Mouse (Mus musculus): ENCODE measurements around the gene Gm10100. TPM values are rescaled to one million over a fixed set of nuclear protein-coding genes. Genes with fewer than 3 reads are reported as not detected.
"Not testable (repeated sequence)": the region's sequence is repeated elsewhere in the genome, so short reads cannot be mapped to it uniquely, and the experiment has no call there.

Gene Gm10100
- not detected in 2 replicates for total RNA-seq (2015; ENCODE audit: low replicate concordance)
- not detected in 2 replicates for total RNA-seq (2017; ENCODE audit: low replicate concordance)

DNA sequence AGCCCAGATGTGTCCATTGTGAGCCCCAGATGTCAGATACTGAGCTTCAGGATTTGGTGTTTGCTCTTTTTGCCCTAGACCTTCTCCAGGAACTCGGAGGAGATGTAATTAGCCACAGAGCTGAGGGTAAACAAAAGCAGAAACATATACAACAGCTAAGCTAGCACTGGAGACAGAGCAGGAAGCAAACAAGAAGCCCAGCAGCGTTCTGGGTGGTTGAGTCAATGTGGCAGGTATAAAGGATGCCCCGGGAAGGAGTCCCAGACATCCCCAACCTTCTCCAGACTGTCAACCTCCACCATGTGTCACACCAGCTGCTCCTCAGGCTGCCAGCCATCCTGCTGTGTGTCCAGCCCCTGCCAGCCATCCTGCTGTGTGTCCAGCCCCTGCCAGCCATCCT is at the start of gene Gm10100:
TSS of gene Gm10100 (plus strand) at position 301 of the 400 bp plus-strand sequence.
- ATAC-seq (replicated peaks; ENCODE audit: low FRiP score, poor library complexity, severe bottlenecking) = no peak

DNA sequence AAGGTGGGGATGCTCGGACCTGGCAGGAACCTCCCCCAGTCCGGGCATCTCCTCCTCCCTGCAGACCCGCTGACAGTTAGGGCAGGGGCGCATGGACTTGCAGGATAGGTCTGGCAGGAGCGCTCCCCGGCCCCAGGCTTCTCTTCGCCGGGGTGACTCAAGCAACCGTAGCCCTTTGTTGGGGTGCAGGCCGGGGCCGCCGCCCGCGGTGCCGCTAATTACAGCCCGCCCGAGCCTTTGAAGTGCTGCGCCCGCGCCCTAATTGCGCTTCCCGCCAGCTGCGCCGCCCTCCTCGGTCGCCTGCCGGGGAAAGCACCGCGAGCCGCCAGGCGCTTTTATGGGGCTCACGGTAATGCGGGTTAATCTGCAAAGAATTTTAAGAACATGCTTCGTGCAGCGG is 48.7 kb upstream of the Gm10100 start:
- no peak for ATAC-seq (replicated peaks; ENCODE audit: low FRiP score, poor library complexity, severe bottlenecking)

GRCm38 (mm10) chr10:77682994-77683393 is 43.3 kb upstream of the Gm10100 start:
- no peak for ATAC-seq (replicated peaks; ENCODE audit: low FRiP score, poor library complexity, severe bottlenecking)

GRCm38 (mm10) chr10:77684181-77684580 is 42.1 kb upstream of the Gm10100 start:
- no peak for ATAC-seq (replicated peaks; ENCODE audit: low FRiP score, poor library complexity, severe bottlenecking)

DNA sequence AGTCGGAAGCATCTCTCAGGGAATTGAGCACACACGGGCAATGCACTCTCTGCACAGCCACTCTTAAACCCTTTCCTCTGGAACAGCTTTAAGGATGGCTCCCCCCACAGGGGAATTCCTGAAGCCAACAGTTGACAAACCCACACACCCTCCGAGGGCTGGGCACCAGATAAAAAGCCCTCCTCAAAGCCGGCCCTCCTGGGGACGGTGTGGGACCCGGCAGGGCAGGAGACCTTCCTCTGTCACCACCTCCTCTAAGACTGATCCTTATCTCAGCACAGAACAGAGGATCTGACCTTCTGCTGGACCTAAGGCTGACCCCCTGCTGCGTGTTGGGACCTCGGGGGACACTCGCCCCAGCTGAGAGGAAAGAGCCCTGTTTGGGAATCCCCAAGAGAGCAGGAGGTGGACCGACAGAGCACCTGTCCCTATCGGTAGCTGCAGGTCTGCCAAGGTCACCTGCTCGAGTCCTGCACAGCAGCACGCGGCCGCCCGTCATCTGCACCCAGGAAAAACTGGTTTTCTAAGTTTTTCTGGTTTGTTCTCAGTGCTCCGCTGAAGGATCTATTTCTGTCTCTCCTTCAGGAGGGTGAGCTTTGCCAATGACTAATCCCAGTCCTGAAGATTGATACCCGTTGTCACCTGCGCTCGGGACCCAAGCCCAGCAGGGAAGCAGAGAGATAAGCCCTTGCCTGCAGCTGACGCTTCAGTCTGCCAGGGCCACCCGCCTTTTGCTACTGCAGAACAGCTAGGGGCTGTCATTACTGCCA is 40.2 kb upstream of the Gm10100 start, which contains the start of gene Tspear:
TSS of gene Tspear (plus strand) at position 675 of the 770 bp plus-strand sequence.
- ATAC-seq (replicated peaks; ENCODE audit: low FRiP score, poor library complexity, severe bottlenecking) = no peak

GRCm38 (mm10) chr10:77687021-77687420 is 39.3 kb upstream of the Gm10100 start:
- ATAC-seq (replicated peaks; ENCODE audit: low FRiP score, poor library complexity, severe bottlenecking) = no peak

DNA sequence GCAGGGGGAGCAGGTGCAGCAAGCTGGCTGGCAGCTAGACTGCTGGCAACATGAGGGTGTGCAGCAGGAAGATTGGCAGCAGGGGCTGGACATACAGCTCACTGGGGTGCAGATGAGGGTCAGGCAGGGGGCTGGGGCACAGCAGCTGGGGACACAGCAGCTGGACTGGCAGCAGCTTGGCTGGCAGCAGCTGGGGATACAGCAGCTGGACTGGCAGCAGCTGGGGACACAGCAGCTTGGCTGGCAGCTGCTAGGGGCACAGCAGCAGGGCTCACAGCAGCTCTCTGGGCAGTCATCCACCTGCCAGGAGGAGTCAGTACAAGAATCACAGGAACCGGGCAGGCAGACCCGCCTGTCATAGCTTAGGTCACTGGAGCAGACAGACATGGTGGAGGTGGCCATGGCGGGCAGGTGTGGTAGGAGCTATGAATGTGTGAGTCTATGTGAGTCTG is 35.9 kb upstream of the Gm10100 start, which contains the start of gene Gm19402:
TSS of gene Gm19402 (minus strand) at position 402 of the 452 bp plus-strand sequence.
- not testable (repeated sequence) for ATAC-seq (replicated peaks; ENCODE audit: low FRiP score, poor library complexity, severe bottlenecking)

GRCm38 (mm10) chr10:77697133-77697532 is 29.2 kb upstream of the Gm10100 start, which contains the start of gene Gm9508:
Gm9508 (minus strand) TSS chr10:77697233.
- ATAC-seq (replicated peaks; ENCODE audit: low FRiP score, poor library complexity, severe bottlenecking) = no peak

GRCm38 (mm10) chr10:77706326-77706725 is 20.0 kb upstream of the Gm10100 start, which contains the start of gene Gm10272:
Gm10272 (plus strand) TSS chr10:77706626.
- no peak for ATAC-seq (replicated peaks; ENCODE audit: low FRiP score, poor library complexity, severe bottlenecking)

- no peak for ATAC-seq (replicated peaks; ENCODE audit: low FRiP score, poor library complexity, severe bottlenecking)
Observed at GRCm38 (mm10) chr10:77709831-77710230, 16.5 kb upstream of the Gm10100 start.

- not testable (repeated sequence) for ATAC-seq (replicated peaks; ENCODE audit: low FRiP score, poor library complexity, severe bottlenecking)
Observed at GRCm38 (mm10) chr10:77711157-77711556, 15.1 kb upstream of the Gm10100 start, which contains the start of gene Gm10024. Gm10024 (plus strand) TSS chr10:77711457.

- no peak for ATAC-seq (replicated peaks; ENCODE audit: low FRiP score, poor library complexity, severe bottlenecking)
Observed at GRCm38 (mm10) chr10:77713734-77714133, 12.6 kb upstream of the Gm10100 start.

- no peak for ATAC-seq (replicated peaks; ENCODE audit: low FRiP score, poor library complexity, severe bottlenecking)
Observed at GRCm38 (mm10) chr10:77715507-77715906, 10.8 kb upstream of the Gm10100 start, which contains the start of gene Gm10142. Gm10142 (plus strand) TSS chr10:77715807.

DNA sequence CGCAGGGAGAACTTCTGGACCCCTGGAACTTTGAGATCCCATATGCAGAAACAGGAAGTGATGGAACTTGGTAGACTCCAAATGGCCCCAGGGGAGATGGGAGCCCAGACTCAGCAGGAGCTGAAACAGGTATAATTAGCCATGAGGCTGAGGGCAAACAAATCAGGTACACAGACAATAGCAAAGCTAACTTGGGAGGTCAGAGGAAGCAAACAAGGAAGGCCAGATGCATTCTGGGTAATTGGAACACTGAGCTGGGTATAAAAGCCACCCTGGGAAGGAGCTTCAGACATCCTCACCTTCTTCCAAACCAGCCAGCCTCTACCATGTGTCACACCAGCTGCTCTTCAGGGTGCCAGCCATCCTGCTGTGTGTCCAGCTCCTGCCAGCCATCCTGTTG is 6.0 kb upstream of the Gm10100 start, which contains the start of gene Krtap12-1:
TSS of gene Krtap12-1 (plus strand) at position 301 of the 400 bp plus-strand sequence.
- not testable (repeated sequence) for ATAC-seq (replicated peaks; ENCODE audit: low FRiP score, poor library complexity, severe bottlenecking)

GRCm38 (mm10) chr10:77724855-77725254 is 1.4 kb upstream of the Gm10100 start:
- ATAC-seq (replicated peaks; ENCODE audit: low FRiP score, poor library complexity, severe bottlenecking) = no peak

- ATAC-seq (replicated peaks; ENCODE audit: low FRiP score, poor library complexity, severe bottlenecking) = no peak
Observed at GRCm38 (mm10) chr10:77728280-77728679, 2.0 kb downstream of the Gm10100 start.

- no peak for ATAC-seq (replicated peaks; ENCODE audit: low FRiP score, poor library complexity, severe bottlenecking)
Observed at GRCm38 (mm10) chr10:77729241-77729640, 3.0 kb downstream of the Gm10100 start.

DNA sequence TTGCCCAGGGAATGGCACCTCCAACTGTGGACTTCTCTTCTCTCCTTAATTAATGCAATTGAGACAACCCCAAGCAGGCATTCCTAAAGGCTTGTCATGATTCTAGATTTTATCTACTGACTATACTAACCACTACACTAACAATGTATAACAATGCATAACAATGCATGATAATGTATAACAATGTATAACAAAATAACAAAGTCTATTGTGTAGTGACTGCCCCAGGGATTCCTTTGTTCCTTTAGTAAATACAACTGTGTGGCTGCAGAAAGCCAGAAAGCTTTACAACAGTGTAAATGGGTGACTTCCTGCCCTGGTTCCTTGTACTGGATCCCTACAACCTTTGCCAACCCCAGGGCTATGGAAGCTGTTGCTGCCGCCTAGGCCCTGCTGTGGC is 9.6 kb downstream of the Gm10100 start:
- ATAC-seq (replicated peaks; ENCODE audit: low FRiP score, poor library complexity, severe bottlenecking) = no peak

- no peak for ATAC-seq (replicated peaks; ENCODE audit: low FRiP score, poor library complexity, severe bottlenecking)
Observed at GRCm38 (mm10) chr10:77738929-77739328, 12.6 kb downstream of the Gm10100 start.

DNA sequence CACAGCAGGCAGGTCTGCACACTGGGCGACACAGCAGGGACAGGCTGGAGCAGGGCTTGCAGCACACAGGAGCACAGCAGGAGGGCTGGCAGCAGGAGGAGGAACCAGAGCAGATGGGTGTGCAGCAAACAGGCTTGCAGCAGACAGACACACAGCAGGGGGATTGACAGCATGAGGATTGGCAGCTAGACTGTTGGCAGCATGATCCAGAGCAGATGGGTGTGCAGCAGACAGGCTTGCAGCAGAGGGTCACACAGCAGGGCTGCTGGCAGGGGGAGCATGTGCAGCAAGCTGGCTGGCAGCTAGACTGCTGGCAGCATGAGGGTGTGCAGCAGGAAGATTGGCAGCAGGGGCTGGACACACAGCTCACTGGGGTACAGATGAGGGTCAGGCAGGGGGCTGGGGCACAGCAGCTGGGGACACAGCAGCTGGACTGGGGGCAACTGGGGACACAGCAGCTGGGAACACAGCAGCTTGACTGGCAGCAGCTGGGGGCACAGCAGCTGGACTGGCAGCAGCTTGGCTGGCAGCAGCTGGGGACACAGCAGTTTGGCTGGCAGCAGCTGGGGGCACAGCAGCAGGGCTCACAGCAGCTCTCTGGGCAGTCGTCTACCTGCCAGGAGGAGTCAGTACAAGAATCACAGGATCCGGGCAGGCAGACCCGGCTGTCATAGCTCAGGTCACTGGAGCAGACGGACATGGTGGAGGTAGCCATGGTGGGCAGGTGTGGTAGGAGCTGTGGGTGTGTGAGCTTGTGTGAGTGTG is 15.8 kb downstream of the Gm10100 start, which contains the start of gene Gm18596:
TSS of gene Gm18596 (minus strand) at position 715 of the 765 bp plus-strand sequence.
- ATAC-seq (replicated peaks; ENCODE audit: low FRiP score, poor library complexity, severe bottlenecking) = not testable (repeated sequence)

All from erythroid progenitor cell, adult 5-6 weeks (primary cell).